Mouse (Mus musculus) naive thymus-derived CD4-positive, alpha-beta T cell, adult 2 months (primary cell): ENCODE data around the gene Tes.
A peak's percentile ranks its signal among the peaks of the same experiment; 100 is the strongest.

Source experiments
- DNase-seq: peaks from one replicate; pipeline ENCODE4 v3.0.0-alpha.2; 2011; ENCODE audit warnings: low read depth

Tes gene

DNA sequence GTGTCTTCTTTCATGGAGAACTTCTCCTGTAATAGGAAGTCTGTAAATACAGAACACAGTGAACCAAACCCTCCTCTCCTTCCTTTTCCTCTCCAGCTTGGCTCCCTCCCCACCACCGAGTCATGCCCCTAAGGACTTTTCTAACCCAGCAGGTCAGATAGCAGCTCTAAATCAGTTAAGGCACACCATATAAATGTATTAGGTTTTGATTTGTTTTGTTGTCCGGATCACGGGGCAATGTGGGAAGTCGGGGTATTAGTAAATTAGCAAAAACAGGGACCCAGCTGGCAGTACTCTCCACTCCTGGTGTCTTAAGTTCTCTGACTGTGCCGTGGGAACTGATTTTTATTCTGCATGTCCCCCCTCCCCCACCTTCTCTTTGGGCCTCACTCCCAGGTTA lies 14.4 kb downstream of the Tes start:
- DNase-seq = no peak

DNA sequence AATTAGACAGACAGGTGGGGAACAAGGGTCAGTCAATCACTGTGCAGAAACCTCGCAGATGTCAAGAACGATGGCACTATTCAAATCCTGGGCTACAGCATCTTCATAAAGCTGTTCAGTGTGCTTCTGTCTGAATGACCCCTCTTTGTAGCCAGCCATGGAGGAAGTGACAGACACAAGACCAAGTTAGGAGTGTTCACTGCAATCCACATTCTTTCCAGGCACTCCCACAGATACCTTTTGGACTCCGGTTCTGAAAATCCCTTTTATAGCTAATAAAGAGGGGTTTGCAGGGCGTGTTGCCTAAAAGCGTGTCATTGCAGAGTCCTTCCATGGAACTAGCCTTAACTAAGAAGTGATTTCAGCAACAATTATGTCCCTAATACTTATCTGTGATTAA lies 14.9 kb downstream of the Tes start:
- no peak for DNase-seq

DNA sequence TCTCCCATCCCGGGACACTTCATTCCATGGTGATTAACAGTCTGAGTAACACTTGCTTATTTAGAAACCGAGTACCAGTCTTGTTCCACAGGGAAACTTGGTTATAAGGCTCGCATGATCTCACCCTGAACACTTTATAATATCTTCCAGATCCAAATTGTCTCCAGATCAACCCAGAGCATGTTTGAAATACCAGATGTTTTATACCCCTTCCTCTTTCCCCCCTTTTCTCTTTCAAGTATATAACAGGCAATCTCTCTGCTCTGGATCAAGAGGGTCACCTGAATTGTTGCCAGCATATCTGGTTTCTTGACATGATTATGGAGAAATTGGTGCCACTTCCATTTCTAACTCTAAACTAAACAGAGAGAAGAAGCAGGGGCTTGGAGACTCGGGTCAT lies 17.3 kb downstream of the Tes start:
- no peak for DNase-seq

DNA sequence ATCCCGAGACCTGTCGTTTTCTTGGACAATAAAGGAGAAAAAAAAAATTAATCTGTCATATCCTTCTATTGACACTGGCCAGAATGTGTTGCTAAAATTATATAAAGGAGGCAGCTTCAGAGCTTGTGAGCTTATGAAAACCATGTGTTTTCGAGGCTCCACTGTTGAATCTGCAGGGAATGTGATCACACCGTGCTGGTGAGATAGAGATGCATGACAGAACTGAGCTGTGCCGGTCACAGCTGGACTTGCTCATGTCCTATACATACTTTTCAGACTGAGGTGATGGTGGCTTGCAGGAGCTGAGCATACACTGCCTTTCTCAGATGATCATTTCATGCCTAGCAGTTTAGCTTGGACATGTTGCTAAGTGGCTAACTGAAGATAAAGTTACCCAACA lies 17.9 kb downstream of the Tes start:
- no peak for DNase-seq

DNA sequence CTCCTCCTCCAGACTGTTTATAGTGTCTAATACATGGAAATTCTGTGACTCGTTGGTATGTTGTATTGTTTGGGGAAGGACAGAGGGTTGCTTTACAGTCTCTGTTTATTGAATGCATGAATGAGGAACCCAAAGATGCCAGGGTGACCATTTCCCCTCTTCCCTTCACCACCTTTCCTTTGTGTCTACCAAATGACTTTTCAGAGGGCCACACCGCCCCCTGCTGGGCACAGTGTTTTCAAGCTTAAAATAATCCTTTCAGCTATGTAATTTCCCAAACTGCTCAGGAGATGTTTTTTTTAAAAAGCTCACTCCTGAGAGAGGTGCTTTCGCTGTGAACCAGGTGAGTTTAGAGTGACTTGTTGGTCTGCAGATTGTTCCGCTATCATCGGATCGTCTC lies 22.5 kb downstream of the Tes start:
- DNase-seq = peak; percentile 88

DNA sequence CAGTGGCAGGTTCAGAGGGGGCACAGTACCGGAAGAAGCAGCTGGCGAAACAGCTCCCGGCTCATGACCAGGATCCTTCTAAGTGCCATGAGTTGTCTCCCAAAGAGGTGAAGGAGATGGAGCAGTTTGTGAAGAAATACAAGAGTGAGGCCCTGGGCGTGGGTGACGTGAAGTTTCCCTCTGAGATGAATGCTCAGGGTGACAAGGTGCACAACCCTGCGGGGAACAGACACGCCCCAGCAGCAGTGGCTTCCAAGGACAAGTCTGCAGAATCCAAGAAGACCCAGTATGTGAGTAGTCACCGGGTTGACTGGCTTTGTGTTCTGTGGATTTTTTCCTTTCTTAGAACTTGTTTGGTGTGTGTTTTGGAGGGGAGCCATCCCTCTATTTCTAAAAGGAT lies 32.4 kb downstream of the Tes start:
- DNase-seq = no peak

DNA sequence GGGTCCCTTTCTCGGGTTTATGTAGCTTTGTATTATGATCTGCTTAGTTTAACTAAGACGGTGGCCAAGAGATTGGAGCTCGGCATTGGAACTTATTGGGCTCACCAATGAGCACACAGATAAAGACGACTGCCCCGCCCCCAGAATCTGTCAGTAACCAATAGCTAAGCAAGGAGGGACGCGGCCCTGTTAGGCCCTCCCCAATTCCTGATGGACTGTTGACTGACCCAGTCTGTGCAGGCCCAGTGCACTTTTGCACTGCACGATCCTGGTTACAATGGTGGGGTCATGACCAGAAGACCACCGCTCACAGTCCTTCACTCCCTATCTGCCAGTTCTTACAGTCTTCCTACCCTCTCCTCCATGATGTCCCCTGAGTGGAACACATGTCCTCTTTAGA lies 33.6 kb downstream of the Tes start:
- DNase-seq = no peak

DNA sequence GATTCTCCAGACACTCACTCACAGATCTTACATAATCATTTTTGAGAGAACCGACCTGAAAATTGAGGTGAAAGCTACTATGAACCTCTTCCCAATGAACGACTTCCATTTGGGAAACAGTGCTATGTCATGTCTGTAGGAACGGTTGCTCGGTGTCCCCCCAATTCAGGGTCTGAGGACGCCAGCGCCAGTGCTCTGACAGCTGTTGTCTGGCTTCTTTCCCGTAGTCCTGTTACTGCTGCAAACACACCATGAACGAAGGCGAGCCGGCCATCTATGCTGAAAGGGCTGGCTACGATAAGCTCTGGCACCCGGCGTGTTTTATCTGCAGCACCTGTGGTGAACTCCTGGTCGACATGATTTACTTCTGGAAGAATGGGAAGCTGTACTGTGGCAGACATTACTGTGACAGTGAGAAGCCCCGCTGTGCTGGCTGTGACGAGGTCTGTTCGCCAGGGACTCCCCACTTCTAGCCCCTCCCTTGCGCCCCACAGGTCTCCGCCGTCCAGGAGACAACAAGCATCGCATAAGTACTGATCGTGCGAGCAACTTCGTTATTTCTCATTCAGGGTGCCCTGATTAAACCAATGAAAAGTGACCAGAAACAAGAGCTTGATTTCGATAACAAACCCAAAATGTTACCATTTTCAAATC lies 34.7 kb downstream of the Tes start:
- DNase-seq = no peak

DNA sequence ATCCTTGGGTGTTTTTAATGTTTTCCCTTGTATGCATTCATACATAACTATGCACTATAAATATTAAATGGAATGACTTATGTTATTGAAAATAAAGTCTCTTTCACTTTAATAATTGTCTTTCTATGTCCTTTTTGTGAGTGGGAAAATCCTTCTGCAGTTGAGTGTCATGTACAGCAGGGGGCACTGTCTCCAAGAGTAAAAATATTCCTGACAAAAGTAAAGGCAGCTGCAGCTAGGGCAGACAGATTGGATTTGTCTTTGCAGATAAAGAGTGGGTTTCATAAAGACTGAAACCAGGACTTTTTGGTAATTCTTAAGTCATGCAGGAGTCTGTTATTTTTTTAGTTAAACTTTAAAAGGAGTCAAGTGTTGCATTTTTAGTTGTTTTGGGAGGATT lies 40.8 kb downstream of the Tes start:
- DNase-seq = peak; percentile 52

DNA sequence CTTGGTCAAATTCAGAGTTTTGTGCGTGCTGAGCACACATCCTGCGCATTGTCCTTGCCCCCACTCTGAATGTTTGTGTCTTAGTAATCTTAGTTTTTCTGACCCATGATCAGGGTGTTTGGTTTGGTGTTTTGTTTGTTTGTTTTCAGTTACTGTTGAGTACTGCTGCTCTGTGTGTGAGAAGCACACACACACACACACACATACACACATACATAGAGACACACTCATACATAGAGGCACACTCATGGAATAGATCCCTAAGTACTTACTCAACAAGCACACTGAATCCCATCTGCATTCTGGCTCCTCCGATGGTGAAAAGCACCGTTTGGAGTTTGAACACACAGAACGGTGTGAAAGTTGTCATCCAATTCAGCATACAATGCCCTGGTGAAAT lies 41.5 kb downstream of the Tes start:
- no peak for DNase-seq

DNA sequence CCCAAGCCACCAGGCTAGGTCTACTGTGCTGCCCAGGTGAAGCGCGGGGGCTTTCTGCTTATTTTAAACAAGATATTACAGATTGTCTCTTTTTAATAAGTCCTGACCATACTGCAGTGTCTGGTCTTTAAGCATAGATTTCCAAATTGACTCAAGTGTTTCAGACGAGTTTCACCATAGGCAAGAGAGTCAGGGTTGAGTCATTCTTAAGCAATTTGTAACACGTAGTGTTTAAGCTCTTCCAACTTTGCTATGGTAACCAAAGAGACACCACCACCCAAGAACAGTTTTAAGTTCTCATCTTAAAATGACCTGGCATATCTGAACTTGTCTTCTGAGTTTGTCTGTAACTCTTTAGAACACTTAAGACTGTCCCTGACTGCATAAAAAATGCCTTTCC lies 44.3 kb downstream of the Tes start:
- no peak for DNase-seq

DNA sequence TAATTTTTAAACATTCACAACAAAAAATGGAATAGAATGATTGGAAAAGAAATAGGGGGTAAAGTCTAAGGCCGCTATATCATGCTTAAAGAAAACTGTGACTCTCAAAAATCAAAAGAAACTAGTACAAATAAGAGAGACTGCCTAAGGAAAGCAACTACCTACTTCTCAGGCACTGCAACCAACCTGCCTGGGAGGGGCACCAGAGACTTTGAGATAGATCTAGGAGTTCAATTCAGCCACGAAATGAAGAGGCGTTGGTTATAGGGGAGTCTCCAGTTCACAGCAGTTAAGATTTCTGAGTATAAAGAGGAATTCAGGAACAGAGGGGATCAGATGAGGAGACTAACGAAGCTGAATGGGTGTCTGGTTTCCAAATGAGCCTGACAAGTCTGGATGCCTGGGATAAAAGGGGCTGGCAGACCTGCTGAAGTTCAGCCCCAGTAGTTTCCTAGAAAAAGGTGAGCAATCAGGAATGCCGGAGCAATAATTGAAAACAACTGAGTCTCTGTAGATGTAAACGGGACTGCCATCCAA lies 45.7 kb downstream of the Tes start:
- no peak for DNase-seq

DNA sequence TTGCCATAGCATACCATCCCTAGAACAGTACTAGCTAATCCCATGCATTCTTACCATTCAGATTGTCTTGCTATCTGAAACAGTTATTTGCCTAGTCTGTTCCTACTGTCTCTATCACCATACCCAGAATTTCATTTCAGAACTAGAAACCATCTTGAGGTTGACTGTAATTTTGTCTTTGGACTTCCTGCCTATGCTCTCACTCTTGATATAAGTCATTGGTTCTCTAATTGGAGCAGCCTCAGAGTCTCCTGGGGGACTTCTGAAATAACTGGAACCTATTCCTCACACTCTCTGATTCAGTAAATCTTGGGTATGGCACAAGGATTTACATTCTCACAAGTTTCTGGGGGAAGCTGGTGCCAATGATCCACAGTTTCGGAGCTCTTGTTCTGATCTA lies 47.1 kb downstream of the Tes start:
- DNase-seq = no peak

DNA sequence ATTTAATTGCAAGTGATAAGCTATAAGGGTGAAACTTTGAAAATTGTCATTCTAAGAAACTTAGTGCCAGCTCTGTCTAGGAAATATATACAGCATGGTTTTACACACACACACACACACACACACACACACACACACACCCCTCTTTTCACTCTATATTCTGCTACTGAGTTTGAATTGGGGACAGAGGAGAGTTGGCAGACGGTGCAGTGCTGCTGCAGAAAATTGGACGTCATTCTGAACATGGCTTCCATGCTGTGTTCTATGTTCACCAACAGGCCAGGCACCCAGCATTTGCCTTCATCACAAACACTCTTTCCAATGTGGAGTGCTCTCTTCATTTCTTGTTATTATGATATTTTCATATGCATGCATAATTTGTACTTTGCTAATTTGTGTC lies 48.0 kb downstream of the Tes start:
- no peak for DNase-seq

DNA sequence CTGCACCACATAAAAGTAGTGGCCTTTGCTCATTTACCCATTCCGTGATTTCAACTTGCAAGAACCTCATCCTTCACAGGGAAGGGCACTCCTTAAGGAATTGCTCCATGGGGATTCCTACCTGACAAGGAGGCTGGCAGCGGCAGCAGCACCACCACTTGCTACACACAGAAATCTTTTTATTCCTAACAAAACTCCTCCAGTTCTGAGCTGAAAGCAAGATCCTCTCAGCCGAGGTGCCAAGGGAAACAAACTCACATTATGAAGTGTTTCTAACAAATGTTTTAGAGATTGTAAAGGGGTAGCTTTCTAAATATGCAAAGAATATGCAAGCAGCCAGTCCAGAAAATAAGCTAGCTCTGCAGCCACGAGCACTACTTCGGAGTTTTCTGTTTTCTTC lies 49.6 kb downstream of the Tes start:
- DNase-seq = no peak

DNA sequence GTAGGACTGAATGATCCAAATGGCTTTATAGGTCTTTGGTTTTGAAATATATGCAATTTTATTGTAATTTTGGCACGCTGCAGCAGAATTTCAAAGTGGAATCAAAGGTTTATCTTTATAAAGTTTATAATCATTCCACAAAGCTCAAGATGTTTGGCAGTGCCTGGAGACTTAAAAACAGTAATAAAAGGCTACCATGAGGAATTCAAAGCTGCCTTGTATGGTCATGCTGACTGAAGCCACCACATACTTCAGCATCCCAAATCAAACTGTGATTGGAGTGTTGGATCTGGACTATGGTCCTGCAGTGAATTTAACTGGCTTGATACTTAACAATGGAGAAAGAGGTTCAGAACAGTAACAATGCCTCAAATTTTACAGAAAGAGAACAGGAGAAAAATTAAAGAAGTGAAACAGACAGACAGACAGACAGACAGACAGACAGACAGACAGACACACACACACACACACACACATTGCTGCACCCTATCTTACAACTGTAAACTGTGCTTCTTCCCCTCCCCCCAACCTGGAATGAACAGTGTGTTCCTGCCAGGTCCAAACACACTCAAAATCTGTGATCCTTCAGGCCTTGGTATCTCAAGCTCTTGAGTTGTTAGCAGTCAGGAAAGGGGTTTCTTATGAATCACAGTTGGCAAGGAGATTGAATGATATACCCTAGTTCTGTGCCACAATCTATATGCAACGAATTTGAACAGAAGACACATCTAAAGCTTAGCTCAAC lies 50.3 kb downstream of the Tes start:
- DNase-seq = no peak

DNA sequence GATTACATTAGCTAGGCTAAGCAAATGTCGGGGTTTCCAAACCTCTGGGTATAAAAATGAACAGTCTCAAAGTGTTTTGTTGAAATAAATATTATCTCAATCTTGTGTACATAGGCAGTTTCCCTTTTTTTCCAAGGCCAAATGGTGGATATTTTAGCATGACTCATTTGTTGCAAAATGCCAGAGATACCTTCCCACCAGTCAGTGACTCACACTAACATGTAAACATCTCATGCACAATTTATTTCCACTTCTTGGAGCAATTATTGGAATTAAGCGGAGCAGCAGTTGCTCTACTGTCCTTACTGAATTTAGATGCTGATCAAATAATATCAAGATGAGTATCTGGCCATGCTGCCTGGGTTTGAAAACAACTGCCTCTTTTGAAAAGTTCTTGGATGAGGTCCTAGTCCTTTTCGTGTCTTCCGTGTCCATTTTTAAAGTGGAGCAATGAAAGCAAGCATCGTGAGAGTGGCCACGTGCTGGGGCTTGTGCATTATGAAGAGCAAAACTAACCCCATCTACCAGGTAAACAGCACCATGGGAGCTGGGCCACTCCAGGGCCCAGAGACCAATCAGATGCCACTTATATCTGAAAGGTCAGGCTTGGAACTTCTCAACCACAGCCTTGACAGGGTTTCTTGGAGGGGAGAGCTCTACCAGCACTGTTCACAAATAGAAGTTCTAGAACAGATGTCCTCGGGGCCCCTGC lies 54.7 kb downstream of the Tes start:
- no peak for DNase-seq

DNA sequence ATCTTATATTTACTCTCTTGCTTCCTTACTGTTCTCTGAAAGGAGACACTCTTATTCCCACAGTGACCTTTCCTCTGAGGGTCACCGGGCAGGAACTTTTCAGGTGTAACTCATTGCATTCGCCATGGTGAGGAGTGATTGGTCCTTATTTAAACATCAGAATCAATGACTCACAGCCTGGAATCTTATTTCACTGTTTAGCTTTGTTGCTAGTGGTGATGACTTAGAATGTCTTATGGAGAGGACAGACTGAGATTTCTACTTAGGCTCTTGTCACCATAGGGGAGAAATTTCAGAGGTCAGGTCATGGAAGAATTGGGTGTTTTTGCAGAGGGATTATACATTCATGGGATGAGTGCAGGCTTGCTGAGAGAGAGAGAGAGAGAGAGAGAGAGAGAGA lies 75.1 kb downstream of the Tes start:
- no peak for DNase-seq

DNA sequence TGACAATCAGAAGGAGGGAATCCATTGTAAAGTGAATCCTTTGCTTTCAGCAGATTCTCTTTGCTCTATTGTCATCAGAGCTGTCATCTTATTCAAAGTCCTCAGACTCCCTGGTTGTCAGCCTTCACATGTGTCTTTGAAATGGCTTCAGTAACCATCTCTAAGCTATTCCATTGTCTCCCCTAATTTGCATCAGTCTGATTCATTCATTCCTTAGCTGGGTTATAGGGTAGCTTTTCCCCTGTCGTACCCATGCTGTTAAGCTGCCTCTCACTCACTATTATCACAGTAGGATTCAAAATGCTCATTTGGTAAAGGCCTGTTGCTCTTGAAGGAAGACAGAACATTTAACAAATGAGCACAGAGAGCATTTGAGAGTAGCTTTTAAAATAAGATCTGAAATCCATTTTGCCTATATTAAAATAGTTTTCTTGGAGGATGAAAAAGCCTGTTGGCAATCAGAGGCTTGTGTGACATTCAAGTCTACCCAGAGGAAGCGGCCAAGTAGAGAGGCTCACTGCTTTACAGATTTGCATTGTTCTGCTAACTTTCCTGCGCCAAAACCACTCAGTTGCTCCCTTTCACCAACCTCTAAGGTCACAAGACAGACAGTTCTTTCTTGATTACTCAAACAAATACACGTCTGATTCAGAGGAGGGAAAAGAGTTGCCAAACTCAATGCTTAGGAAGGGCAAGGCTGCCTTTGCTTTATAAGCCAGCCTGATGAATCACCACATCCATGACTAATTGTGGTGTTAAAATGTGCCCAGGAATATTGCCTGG lies 77.8 kb downstream of the Tes start:
- no peak for DNase-seq

DNA sequence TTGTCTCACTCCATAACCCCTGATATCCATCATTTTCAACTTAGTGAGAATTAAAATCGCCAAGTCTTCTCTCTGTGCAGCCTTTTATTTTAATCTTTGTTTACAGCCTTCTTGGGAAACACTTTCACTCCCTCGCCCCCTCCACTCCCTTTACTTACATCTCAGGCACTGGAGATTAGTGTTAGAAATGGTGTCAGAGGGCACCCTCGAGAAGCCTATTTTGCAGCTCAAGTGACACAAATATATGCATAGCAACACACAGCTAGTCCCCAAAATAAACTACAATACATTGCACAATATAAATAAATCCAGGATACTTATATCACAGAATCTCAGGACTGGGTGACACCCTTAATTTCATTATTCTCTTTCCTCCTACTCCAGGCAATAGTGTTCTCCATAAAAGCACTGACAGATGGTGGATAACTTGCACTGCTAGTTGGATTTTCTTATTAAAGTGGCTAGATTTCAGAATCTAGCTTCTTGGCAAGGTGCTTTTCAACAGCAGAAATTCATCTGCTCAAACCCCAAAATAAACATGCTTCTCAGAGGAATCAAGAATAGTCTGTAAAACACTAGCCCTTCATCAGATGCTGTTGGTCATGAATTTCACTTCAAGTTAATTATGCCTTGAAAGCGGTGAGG lies 86.2 kb downstream of the Tes start:
- DNase-seq = no peak

DNA sequence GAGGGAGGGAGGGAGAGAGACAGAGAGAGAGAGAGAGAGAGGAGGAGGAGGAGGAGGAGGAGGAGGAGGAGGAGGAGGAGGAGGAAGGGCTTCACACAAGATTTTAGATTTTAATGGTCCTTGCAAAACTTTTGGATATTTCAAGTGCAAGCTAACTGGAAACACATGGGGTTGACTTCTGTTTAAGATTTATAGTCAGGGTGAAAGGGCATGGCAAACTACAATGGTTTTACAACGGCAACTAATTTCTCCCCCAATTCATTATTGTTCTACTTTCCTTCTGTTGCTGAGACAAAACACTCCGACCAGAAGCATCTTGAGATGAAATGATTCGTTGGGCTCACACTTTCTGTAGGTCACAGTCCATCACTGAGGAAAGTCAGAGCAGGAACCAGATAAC lies 87.6 kb downstream of the Tes start:
- DNase-seq = no peak
